Mouse (Mus musculus) thymus, adult 2 months (tissue): Measurements from ENCODE around the gene Wdr74.

Experiments used
- CTCF ChIP-seq: fragments of 200-500 bp; IDR thresholded peaks from 2 replicates; pipeline ENCODE4 v1.5.1; 2012; ENCODE audit warnings: mild to moderate bottlenecking, control low read depth, low read length, moderate library complexity, borderline replicate concordance; ENCODE audit not compliant: control insufficient read depth, poor library complexity, insufficient read depth; ENCODE audit errors: extremely low read depth
- POLR2A ChIP-seq: fragments of 200-500 bp; IDR thresholded peaks from 2 replicates; pipeline ENCODE4 v1.6.1; 2012; ENCODE audit warnings: mild to moderate bottlenecking, low read length, control low read depth, moderate library complexity; ENCODE audit not compliant: control insufficient read depth, poor library complexity, insufficient read depth; ENCODE audit errors: extremely low read depth

DNA sequence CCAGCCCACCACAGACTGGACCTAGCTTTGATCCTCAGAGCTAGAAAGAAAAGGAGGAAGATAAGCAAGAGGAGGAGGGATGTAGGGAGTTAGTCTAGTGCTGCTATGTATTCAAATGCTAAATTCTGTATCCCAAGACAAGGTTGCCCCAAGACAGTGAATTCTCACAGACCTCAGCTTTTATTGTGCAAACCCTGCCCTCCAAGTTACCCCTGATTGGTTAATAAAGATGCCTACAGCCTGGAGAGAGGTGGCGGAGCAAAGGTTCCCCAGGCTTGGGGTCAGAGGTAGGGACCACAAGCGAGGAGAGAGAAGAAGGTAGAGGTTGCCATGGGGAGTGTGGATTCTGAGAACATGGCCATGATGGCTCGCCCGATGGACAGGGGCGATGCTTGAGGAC, 42.9 kb upstream of the Wdr74 start:
- TF ChIP-seq POLR2A = no peak
- TF ChIP-seq CTCF = no peak
